Mouse (Mus musculus) MEL (cell line): ENCODE data around the gene Gm20708. TPM values are rescaled to one million over a fixed set of nuclear protein-coding genes. Genes with fewer than 3 reads are reported as not detected.

ENCODE experiments used
- DNase-seq: peaks from one replicate; pipeline ENCODE4 v3.0.0; 2011; ENCODE audit warnings: low read depth, low spot score
- H3K27ac ChIP-seq: 2 replicates; pipeline ENCODE4 v1.5.1; 2012; ENCODE audit warnings: low read depth, mild to moderate bottlenecking, control low read depth, low read length, moderate library complexity; ENCODE audit not compliant: control insufficient read depth
- H3K27me3 ChIP-seq, 2 experiments: fragments of 150-350 bp in 1 of 2; sonication (generic) in 1 of 2; 2 replicates each; pipeline ENCODE4 v1.6.1; 2012; ENCODE audit warnings: low read length in 2 of 2, mild to moderate bottlenecking in 2 of 2, improper control_type of control experiment in 1 of 2, moderate library complexity in 1 of 2; ENCODE audit not compliant: insufficient read depth in 2 of 2, control insufficient read depth in 1 of 2
- H3K36me3 ChIP-seq, 2 experiments: 2 replicates each; pipeline ENCODE4 v1.6.1; 2012 to 2014; ENCODE audit warnings: low read length in 2 of 2, improper control_type of control experiment in 1 of 2, inconsistent platforms in 1 of 2, mild to moderate bottlenecking in 1 of 2; ENCODE audit not compliant: insufficient read depth in 2 of 2, control insufficient read depth in 1 of 2
- H3K4me1 ChIP-seq, 2 experiments: fragments of 150-350 bp in 1 of 2; sonication (generic) in 1 of 2; 2 replicates each; pipeline ENCODE4 v1.6.1; 2012; ENCODE audit warnings: low read length in 2 of 2, improper control_type of control experiment in 1 of 2, mild to moderate bottlenecking in 1 of 2; ENCODE audit not compliant: insufficient read depth in 2 of 2, control insufficient read depth in 1 of 2
- H3K4me3 ChIP-seq, 2 experiments: fragments of 150-350 bp in 1 of 2; sonication (generic) in 1 of 2; 2 replicates each; pipeline ENCODE4 v1.5.1; 2012; ENCODE audit warnings: low read depth in 2 of 2, low read length in 2 of 2, mild to moderate bottlenecking in 2 of 2, moderate library complexity in 2 of 2, control low read depth in 1 of 2, improper control_type of control experiment in 1 of 2; ENCODE audit not compliant: control insufficient read depth in 1 of 2, insufficient read depth in 1 of 2
- H3K79me2 ChIP-seq: 2 replicates; pipeline ENCODE4 v1.6.1; 2012; ENCODE audit warnings: mild to moderate bottlenecking, low read length, moderate library complexity; ENCODE audit not compliant: control insufficient read depth, poor library complexity, insufficient read depth
- H3K9ac ChIP-seq: 2 replicates; pipeline ENCODE4 v1.6.1; 2012; ENCODE audit warnings: low read depth, mild to moderate bottlenecking, control low read depth, low read length, moderate library complexity; ENCODE audit not compliant: control insufficient read depth, poor library complexity, severe bottlenecking
- H3K9me3 ChIP-seq: fragments of 150-350 bp; sonication (generic); replicated peaks from 2 replicates; pipeline ENCODE4 v1.6.1; 2012; ENCODE audit warnings: mild to moderate bottlenecking, low read length, improper control_type of control experiment, moderate library complexity; ENCODE audit not compliant: insufficient read depth
- CHD1 ChIP-seq: IDR thresholded peaks from 2 replicates; pipeline ENCODE4 v1.6.1; 2012; ENCODE audit warnings: low read depth, mild to moderate bottlenecking, inconsistent platforms, low read length, improper control_type of control experiment
- CHD2 ChIP-seq: IDR thresholded peaks from 2 replicates; pipeline ENCODE4 v1.6.1; 2011; ENCODE audit warnings: low read length, improper control_type of control experiment
- E2F4 ChIP-seq: IDR thresholded peaks from 2 replicates; pipeline ENCODE4 v1.6.1; 2011; ENCODE audit warnings: low read depth, low read length, improper control_type of control experiment, borderline replicate concordance
- ELF1 ChIP-seq: IDR thresholded peaks from 2 replicates; pipeline ENCODE4 v1.6.1; 2014; ENCODE audit warnings: low read depth, mild to moderate bottlenecking, inconsistent platforms, low read length, improper control_type of control experiment, moderate library complexity
- ETS1 ChIP-seq: IDR thresholded peaks from 2 replicates; pipeline ENCODE4 v1.6.1; 2012; ENCODE audit warnings: low read depth, mild to moderate bottlenecking, inconsistent platforms, low read length, improper control_type of control experiment, moderate library complexity
- HCFC1 ChIP-seq: IDR thresholded peaks from 2 replicates; pipeline ENCODE4 v1.6.1; 2012; ENCODE audit warnings: low read depth, mild to moderate bottlenecking, inconsistent platforms, low read length, improper control_type of control experiment, moderate library complexity
- MAX ChIP-seq: IDR thresholded peaks from 2 replicates; pipeline ENCODE4 v1.6.1; 2011; ENCODE audit warnings: low read length, improper control_type of control experiment
- MAZ ChIP-seq: IDR thresholded peaks from 2 replicates; pipeline ENCODE4 v1.6.1; 2012; ENCODE audit warnings: low read depth, mild to moderate bottlenecking, inconsistent platforms, low read length, improper control_type of control experiment
- MXI1 ChIP-seq: IDR thresholded peaks from 2 replicates; pipeline ENCODE4 v1.6.1; 2011; ENCODE audit warnings: mild to moderate bottlenecking, low read depth, low read length, improper control_type of control experiment
- MYC ChIP-seq: IDR thresholded peaks from 2 replicates; pipeline ENCODE4 v1.6.1; 2011; ENCODE audit warnings: low read depth, mild to moderate bottlenecking, low read length, improper control_type of control experiment, moderate library complexity
- NELFE ChIP-seq: IDR thresholded peaks from 2 replicates; pipeline ENCODE4 v1.6.1; 2011; ENCODE audit warnings: low read depth, low read length, improper control_type of control experiment
- NRF1 ChIP-seq: IDR thresholded peaks from 2 replicates; pipeline ENCODE4 v1.6.1; 2014; ENCODE audit warnings: low read depth, mild to moderate bottlenecking, inconsistent platforms, low read length, improper control_type of control experiment, moderate library complexity; ENCODE audit not compliant: poor library complexity, insufficient read depth, severe bottlenecking
- POLR2A ChIP-seq, 2 experiments: IDR thresholded peaks; 2 replicates each; pipeline ENCODE4 v1.6.1; 2011 to 2012; ENCODE audit warnings: low read length in 2 of 2, mild to moderate bottlenecking in 2 of 2, control low read depth in 1 of 2, improper control_type of control experiment in 1 of 2, low read depth in 1 of 2, moderate library complexity in 1 of 2; ENCODE audit not compliant: control insufficient read depth in 1 of 2, insufficient read depth in 1 of 2, poor library complexity in 1 of 2
- POLR2AphosphoS2 ChIP-seq: IDR thresholded peaks from 2 replicates; pipeline ENCODE4 v1.6.1; 2011; ENCODE audit warnings: low read length, improper control_type of control experiment
- RCOR1 ChIP-seq: IDR thresholded peaks from 2 replicates; pipeline ENCODE4 v1.6.1; 2012; ENCODE audit warnings: low read depth, mild to moderate bottlenecking, inconsistent platforms, low read length, improper control_type of control experiment
- SIN3A ChIP-seq: IDR thresholded peaks from 2 replicates; pipeline ENCODE4 v1.6.1; 2012; ENCODE audit warnings: low read length, improper control_type of control experiment, inconsistent platforms
- TBP ChIP-seq: IDR thresholded peaks from 2 replicates; pipeline ENCODE4 v1.8.0; 2011; ENCODE audit warnings: low read depth, low read length, improper control_type of control experiment
- TCF12 ChIP-seq: IDR thresholded peaks from 2 replicates; pipeline ENCODE4 v1.6.1; 2014; ENCODE audit warnings: low read depth, mild to moderate bottlenecking, inconsistent platforms, low read length, improper control_type of control experiment, moderate library complexity
- UBTF ChIP-seq: IDR thresholded peaks from 2 replicates; pipeline ENCODE4 v1.6.1; 2012; ENCODE audit warnings: low read depth, mild to moderate bottlenecking, inconsistent platforms, low read length, improper control_type of control experiment, moderate library complexity, borderline replicate concordance; ENCODE audit not compliant: insufficient read depth
- USF1 ChIP-seq: IDR thresholded peaks from 2 replicates; pipeline ENCODE4 v1.6.1; 2014; ENCODE audit warnings: low read depth, mild to moderate bottlenecking, inconsistent platforms, low read length, improper control_type of control experiment, moderate library complexity
- USF2 ChIP-seq, 2 experiments: IDR thresholded peaks; 2 replicates each; pipeline ENCODE4 v1.6.1; 2011 to 2012; ENCODE audit warnings: improper control_type of control experiment in 2 of 2, low read length in 2 of 2, borderline replicate concordance in 1 of 2, inconsistent platforms in 1 of 2, low read depth in 1 of 2, mild to moderate bottlenecking in 1 of 2; ENCODE audit not compliant: insufficient read depth in 1 of 2
- ZC3H11A ChIP-seq: IDR thresholded peaks from 2 replicates; pipeline ENCODE4 v1.6.1; 2012; ENCODE audit warnings: low read depth, mild to moderate bottlenecking, inconsistent platforms, low read length, improper control_type of control experiment
- ZMIZ1 ChIP-seq: IDR thresholded peaks from 2 replicates; pipeline ENCODE4 v1.6.1; 2012; ENCODE audit warnings: low read depth, mild to moderate bottlenecking, inconsistent platforms, low read length, improper control_type of control experiment, moderate library complexity
- polyA plus RNA-seq, 2 experiments: library from polyadenylated mRNA; stranded (reverse) in 1 of 2; unstranded in 1 of 2; fragments of >175 nt in 1 of 2; fragments of >200 nt in 1 of 2; gene quantifications; 2 replicates each; pipeline versions ENCODE4 v1.2.1 to v1.2.4; 2012; ENCODE audit warnings: low replicate concordance in 2 of 2, low read depth in 1 of 2; ENCODE audit not compliant: insufficient read length in 2 of 2, insufficient read depth in 1 of 2, missing spikeins in 1 of 2
- total RNA-seq: library from RNA; depleted of rRNA; stranded (reverse); fragments of 300-350 nt; gene quantifications from 2 replicates; pipeline ENCODE4 v1.2.3, GENCODE M21; 2012

The Gm20708 gene
- total and polyA plus RNA-seq, 3 experiments: 0.70 to 0.85 TPM; not detected in 1

DNA sequence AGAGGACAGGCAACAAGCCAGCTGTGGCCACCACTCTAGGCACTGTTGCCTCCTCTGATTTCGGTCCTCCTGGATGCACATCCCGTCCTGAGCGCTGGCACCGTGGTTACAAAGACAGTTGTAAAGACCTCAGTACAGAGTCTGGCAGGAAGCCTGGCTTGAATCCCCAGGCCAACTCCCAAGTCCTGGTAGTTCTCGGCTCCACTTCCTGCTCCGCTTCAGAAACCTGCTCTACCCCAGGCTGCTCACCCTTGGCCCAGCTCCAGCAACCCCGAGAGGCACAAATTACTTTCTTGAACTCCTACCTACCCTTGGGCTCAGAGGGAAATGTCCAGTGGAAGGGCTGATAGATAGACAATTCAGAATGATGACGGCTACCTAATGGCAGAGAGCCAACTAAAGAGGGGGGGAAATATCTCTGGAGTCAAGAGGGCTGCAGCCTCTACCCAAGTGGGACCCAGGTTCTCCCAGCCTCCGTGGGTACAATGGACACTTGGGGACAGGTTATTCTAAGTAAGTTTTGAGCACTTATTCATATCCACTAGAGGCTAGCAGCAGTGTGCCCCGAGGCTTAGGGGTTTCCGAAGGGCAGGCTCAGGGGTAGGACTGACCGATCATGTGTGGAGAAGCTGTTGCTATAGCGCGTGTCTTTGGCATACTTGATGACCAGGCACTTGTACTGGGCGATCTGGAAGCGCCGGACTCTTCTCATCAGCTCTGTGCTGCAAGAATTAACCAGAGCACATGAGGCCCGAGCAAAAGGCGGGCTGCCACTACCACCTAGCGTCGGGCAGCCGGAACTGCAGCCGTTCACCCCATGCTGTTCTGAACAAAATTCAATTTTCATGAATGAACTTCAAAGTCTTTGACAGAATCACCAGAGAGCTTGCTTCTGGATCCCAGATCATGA lies 14.8 kb downstream of the Gm20708 start (continued):
- TF ChIP-seq NRF1 (no peak), POLR2A (IDR thresholded peaks at IDR 0.05; ENCODE audit: control insufficient read depth in 1 of 2, insufficient read depth in 1 of 2, low read depth in 1 of 2, low read length in 2 of 2, poor library complexity in 1 of 2) (no peak; a peak in 1 of 4 replicates), RCOR1 (no peak), TCF12 (no peak), ETS1 (no peak; the same call in 1 of the 2 replicates)

DNA sequence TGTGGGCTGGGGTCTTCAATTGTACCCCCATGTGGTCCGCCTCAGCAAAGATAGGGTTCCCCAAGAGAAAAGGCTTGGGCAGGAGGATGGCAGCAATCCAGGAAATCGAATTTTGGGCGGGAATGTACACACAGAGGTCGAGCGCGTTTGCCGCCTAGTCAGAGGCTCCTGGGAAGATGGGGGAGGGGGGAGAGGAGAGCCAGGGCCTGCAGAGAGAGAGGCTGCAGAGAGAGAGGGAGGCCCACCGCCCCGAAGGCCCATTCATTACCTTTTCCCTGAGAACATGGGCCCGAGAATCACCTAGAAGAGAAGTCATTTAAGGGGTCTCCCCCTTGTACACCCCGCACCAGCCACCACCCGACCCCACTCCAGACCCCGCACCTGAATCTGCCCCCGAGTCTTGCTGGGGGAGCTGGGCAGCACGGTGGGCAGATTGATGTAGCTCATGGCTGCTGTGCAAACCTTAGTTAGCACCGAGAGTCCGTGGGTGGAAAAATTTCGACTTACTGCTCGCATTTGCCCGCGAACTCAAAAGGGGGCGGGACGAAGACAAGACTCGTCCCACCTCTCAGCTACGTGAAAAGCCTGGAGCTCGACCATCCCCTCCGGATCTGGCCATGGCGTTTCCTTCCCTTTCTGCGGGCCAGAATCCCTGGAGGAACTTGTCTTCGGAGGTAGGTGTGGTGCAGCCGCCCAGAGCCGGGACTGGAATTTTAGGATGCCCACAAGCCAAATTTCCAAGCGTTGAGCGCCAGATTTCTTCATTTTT lies 16.0 kb downstream of the Gm20708 start, which contains the start of the genes Afmid and Tk1:
TSS of gene Afmid (plus strand) at position 592 of the 769 bp plus-strand sequence.
TSS of gene Tk1 (minus strand) at position 760 of the 769 bp plus-strand sequence.
- peak within 1 kb of the TSS; percentile 92 for H3K27ac ChIP-seq
- H3K36me3 ChIP-seq: peaks cover 2 to 36% of the 10 kb centered on the region in 2 experiments; a peak in 3 of 4 replicates
- H3K4me1 ChIP-seq: peaks cover 23 to 53% of the 10 kb centered on the region in 2 experiments
- no peaks in the 10 kb centered on the region for H3K9me3 ChIP-seq
- H3K79me2 ChIP-seq: peaks cover 24% of the 10 kb centered on the region
- peak; percentile 97 for DNase-seq
- peak within 1 kb of the TSS; percentile 95 for H3K9ac ChIP-seq
- H3K4me3 ChIP-seq: peak within 1 kb of the TSS; percentile 49 to 80
- no peaks in the 10 kb centered on the region for H3K27me3 ChIP-seq
- peak; percentile 67; the same call in 1 of the 2 replicates for TF ChIP-seq ETS1
- TF ChIP-seq MYC: peak; percentile 75
- TF ChIP-seq NRF1: 0 out of 2 replicates have a peak, but pooled peaks have one; percentile 18
- TF ChIP-seq ZC3H11A: no peak
- peak; percentile 97 for TF ChIP-seq SIN3A
- no peak for TF ChIP-seq USF1
- peak; percentile 78 for TF ChIP-seq HCFC1
- TF ChIP-seq UBTF: 0 out of 2 replicates have a peak, but pooled peaks have one; percentile 65
- TF ChIP-seq MXI1: peak; percentile 76
- TF ChIP-seq RCOR1: peak; percentile 68; the same call in 1 of the 2 replicates
- TF ChIP-seq ELF1: 0 out of 2 replicates have a peak, but pooled peaks have one; percentile 32
- peak; percentile 66; the same call in 1 of the 2 replicates for TF ChIP-seq MAZ
- no peak for TF ChIP-seq CHD2
- peak; percentile 89 for TF ChIP-seq NELFE
- peak; percentile 77 for TF ChIP-seq TCF12
- peak; percentile 82; the same call in 1 of the 2 replicates for TF ChIP-seq POLR2AphosphoS2
- TF ChIP-seq MAX: peak; percentile 71; the same call in 1 of the 2 replicates
- TF ChIP-seq POLR2A (IDR thresholded peaks at IDR 0.05; ENCODE audit: control insufficient read depth in 1 of 2, insufficient read depth in 1 of 2, low read depth in 1 of 2, low read length in 2 of 2, poor library complexity in 1 of 2): peak; percentile 54 to 92
- peak; percentile 72 for TF ChIP-seq TBP
- no peak for TF ChIP-seq USF2 (IDR thresholded peaks at IDR 0.05; ENCODE audit: borderline replicate concordance in 1 of 2, insufficient read depth in 1 of 2, low read depth in 1 of 2, low read length in 2 of 2)
- peak; percentile 94 for TF ChIP-seq E2F4
- TF ChIP-seq CHD1: peak; percentile 0; the same call in 1 of the 2 replicates
- no peak; the same call in 1 of the 2 replicates for TF ChIP-seq ZMIZ1
